Mouse (Mus musculus): ENCODE measurements around the gene Tmeff2.

Tmeff2 gene

DNA sequence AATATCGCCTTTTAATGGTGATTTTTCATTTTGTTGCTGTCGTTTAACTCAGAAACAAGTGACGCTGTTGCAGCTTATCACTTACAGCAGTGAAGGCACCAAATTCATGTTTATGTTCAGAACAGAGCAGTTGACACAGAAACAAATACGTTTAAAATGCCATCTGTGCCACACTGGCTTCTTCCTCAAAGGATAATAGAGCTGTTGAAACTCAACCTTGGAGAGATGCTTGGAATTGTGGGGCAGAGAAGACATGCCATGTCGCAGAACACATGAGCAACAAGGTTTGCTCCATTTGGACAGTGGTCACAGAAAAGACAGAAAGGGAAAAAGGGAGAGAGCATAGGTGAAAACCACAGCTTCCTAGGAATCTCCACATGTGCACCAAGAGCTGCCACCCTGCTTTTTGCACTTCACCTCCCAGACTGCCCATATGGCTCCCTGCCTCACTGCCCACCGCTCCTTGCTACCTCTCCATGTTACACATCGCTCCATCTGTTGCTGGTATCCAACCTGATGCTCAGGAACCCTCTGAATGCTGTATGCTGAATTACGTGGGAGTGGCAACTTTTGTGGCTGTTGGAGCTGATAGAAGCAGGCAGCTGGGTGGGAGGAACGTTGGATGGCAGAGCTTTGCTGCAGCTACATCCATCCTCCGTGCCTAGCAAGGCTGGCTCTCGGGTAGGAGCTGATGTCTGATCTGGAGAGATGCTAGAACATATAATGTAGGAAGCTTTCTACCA, 298.8 kb downstream of the Tmeff2 start:
- DNase-seq (ENCODE audit: low spot score in 2 of 2), result peak; percentile 74 to 86

DNA sequence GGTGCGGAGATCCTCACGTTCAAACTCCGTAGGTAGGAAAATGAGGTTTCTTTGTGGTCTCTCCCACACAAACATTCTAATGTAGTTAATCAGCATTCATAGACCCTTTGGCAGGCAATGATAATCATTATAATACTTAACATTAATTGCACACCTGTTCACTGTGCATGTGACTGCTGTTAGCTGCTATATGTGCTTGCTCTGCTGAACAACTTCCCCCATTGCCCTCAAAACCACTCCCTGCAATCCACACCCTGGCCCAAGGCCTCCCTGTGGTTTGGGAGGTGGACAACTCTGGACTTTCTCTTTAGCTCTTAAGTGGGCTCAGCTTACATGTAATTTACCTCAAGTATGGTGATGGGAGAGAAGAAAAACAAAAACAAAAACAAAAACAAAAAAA, 299.5 kb downstream of the Tmeff2 start:
- no peak for DNase-seq (ENCODE audit: low spot score in 2 of 2)

GRCm38 (mm10) chr1:51215631-51216030, 315.2 kb downstream of the Tmeff2 start:
- no peak for DNase-seq (ENCODE audit: low spot score in 2 of 2)

DNA sequence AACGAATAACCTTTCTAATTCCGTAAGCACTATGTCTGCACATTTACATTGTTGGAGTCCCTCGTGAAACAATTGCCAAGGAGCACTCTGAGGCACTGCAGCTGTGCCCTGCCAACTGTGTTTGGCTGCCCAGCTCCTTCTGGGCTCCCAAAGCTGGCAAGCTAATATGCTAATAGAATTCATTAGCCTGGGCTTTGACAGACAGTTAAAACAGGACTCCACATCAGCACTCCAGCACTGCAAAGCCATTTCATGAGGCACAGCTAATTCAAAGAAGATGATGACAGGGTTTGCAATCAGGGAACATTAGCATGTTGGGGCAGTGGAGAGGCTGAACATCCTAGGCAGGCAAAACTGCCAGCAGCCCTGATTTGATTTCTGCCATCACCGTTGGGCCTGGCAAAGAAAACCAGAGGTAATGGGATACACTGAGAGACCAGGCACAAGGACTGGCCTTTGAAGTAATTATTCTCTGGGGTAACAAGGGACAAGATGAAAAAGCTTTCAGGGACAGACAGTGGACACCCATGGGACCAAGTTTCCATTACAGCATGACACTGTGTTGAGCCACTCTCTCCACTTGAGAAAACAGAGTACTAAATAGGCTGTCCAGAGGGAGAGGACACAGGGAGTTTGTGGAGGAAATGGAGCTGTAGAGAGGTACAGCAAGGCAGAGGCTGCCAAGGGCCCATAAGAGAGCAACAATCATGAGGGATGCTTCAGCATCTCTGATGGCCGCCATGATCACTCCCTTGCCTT, 316.0 kb downstream of the Tmeff2 start:
- DNase-seq (ENCODE audit: low spot score in 2 of 2), result no peak

GRCm38 (mm10) chr1:51217227-51217626, 316.8 kb downstream of the Tmeff2 start:
- DNase-seq (ENCODE audit: low spot score in 2 of 2), result no peak

DNA sequence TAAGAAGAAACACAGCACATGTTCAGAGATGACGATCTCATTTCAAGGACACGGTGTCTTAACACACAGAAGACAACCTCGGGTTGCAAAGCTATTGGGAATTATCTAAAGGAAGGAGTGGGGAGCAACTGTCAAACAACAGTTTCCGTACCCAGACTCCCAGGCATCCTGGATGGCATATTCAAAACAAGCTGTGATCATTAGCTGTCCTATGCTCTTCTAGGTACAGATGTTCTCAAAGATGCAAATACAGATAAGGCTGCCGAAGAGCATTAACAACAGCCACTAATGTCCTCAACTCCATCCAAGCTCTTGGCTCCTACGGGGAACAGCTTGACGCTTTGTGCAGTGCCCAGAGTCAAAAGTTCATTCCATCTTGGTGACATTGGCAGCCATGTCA, 324.7 kb downstream of the Tmeff2 start:
- no peak for DNase-seq (ENCODE audit: low spot score in 2 of 2)
